Mouse (Mus musculus) small intestine, adult 2 months (tissue): ENCODE data around the gene Tmtc1. TPM values are rescaled to one million over a fixed set of nuclear protein-coding genes. Genes with fewer than 3 reads are reported as not detected.
A peak's percentile ranks its signal among the peaks of the same experiment; 100 is the strongest.

ENCODE experiments used
- H3K27ac ChIP-seq: fragments of 200-500 bp; 2 replicates; pipeline ENCODE4 v1.5.1; 2012; ENCODE audit warnings: low read depth, low read length, control low read depth, inconsistent platforms; ENCODE audit not compliant: insufficient read depth
- H3K27me3 ChIP-seq: fragments of 200-500 bp; 2 replicates; pipeline ENCODE4 v1.6.1; 2012; ENCODE audit warnings: mild to moderate bottlenecking, moderate library complexity, low read length, inconsistent platforms; ENCODE audit not compliant: control insufficient read depth, insufficient read depth
- H3K36me3 ChIP-seq: fragments of 200-500 bp; 2 replicates; pipeline ENCODE4 v1.6.1; 2012; ENCODE audit warnings: mild to moderate bottlenecking, low read length, control low read depth, inconsistent platforms; ENCODE audit not compliant: control insufficient read depth, insufficient read depth
- H3K4me1 ChIP-seq: fragments of 200-500 bp; 2 replicates; pipeline ENCODE4 v1.6.1; 2012; ENCODE audit warnings: low read length, inconsistent platforms, mixed read lengths; ENCODE audit not compliant: control insufficient read depth, insufficient read depth, insufficient read length
- H3K4me3 ChIP-seq: fragments of 200-500 bp; 2 replicates; pipeline ENCODE4 v1.5.1; 2012; ENCODE audit warnings: low read depth, mild to moderate bottlenecking, control low read depth, inconsistent platforms, low read length, moderate library complexity
- CTCF ChIP-seq: fragments of 200-500 bp; IDR thresholded peaks from 2 replicates; pipeline ENCODE4 v1.5.1; 2012; ENCODE audit warnings: low read depth, mild to moderate bottlenecking, control low read depth, inconsistent platforms, low read length, moderate library complexity, mixed read lengths; ENCODE audit not compliant: insufficient replicate concordance, insufficient read length; ENCODE audit errors: extremely low read depth
- POLR2A ChIP-seq: fragments of 200-500 bp; IDR thresholded peaks from 2 replicates; pipeline ENCODE4 v1.6.1; 2012; ENCODE audit warnings: low read depth, mild to moderate bottlenecking, control low read depth, inconsistent platforms, low read length, moderate library complexity
- WGBS: fragments of 180-500 bp; shearing (Covaris S2); methylation state at CpG from one replicate; pipeline ENCODE4 v1.1.7; 2018; 5-methylcytosine and 5-hydroxymethylcytosine counted together
- polyA plus RNA-seq: library from polyadenylated mRNA; depleted of rRNA; stranded (reverse); fragments of >200 nt; gene quantifications from 2 replicates; pipeline ENCODE4 v1.2.3, GENCODE M21; 2012

The Tmtc1 gene
- polyA plus RNA-seq, 1 experiment, result 6.4 TPM

DNA sequence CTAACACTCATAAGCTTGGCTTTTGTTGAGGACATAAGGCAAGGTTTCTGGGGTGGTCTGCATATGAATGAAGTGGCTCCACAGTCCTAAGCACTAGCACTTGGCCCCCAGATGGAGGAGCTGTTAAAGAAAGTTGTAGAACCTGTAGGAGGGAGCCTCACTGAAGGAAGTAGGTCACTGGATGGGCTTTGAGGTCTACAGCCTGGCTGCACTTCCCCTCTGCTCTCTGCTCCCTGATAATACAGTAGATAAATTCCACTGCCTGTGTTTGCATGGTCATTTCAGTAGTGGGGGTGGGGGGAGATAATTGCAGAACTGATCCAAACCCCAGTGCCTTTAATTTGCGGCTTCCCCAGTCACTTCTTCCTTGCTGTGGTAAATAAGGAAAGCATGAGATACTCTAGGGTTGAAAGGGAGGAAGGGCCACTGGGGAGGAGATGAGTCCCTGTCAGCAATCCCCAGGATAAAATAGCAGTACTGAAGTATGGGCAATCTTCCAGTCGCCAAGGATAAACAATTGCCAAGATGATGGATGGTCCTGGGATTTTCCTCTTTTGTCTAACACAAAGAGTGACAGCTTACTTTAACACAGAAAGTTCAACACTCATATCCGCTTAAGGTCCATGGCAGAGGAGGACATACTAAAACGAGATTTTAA is 160.8 kb downstream of the Tmtc1 start:
- peaks cover 10% of the 10 kb centered on the region; the same call in 1 of the 2 replicates for H3K4me1 ChIP-seq
- H3K4me3 ChIP-seq, result no peak overlapping the region
- 72% methylated on average over 4 of the region's 4 CpGs for WGBS
- H3K27ac ChIP-seq, result peak overlapping the region; percentile 42; the same call in 1 of the 2 replicates
- TF ChIP-seq POLR2A (no peak), CTCF (no peak)
- H3K36me3 ChIP-seq, result no peaks in the 10 kb centered on the region
- H3K27me3 ChIP-seq, result no peaks in the 10 kb centered on the region

- H3K27me3 ChIP-seq, result no peaks in the 10 kb centered on the region
- WGBS, result 88% methylated on average over 6 of the region's 6 CpGs
- no peaks in the 10 kb centered on the region for H3K36me3 ChIP-seq
- no peak for TF ChIP-seq CTCF
- no peak for TF ChIP-seq POLR2A
- H3K4me1 ChIP-seq, result peaks cover 6% of the 10 kb centered on the region; the same call in 1 of the 2 replicates
- no peak overlapping the region for H3K4me3 ChIP-seq
- no peak overlapping the region for H3K27ac ChIP-seq
Measured at GRCm38 (mm10) chr6:148279240-148279639, 164.9 kb downstream of the Tmtc1 start.

DNA sequence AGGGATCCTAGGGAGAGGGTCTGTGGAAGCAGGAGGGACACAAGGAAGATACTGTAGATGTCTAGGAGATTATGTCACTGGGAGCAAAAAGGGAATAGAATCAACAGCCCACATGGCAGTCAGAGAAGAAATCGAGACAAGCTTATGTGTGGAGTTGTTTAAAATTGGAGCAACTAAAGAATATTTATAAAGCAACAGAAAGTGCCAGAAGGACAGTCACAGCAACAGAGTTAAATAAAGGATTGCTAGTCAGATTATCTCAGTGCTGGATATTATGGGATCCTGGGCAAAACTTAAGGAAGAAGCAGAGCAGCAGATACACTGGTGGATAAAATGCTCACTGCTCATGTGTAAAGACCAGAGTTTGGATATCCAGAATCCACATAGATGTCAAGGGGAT is 167.8 kb downstream of the Tmtc1 start:
- Histone ChIP-seq H3K27me3 (no peaks in the 10 kb centered on the region), H3K4me3 (no peak overlapping the region), H3K36me3 (no peaks in the 10 kb centered on the region), H3K4me1 (no peaks in the 10 kb centered on the region; the same call in 1 of the 2 replicates), H3K27ac (no peak overlapping the region)
- TF ChIP-seq POLR2A, result no peak
- no peak for TF ChIP-seq CTCF
- 84% methylated on average over 1 of the region's 1 CpGs for whole genome bisulfite sequencing

- no peaks in the 10 kb centered on the region for H3K27me3 ChIP-seq
- H3K36me3 ChIP-seq, result no peaks in the 10 kb centered on the region
- no peak overlapping the region for H3K4me3 ChIP-seq
- H3K4me1 ChIP-seq, result no peaks in the 10 kb centered on the region; the same call in 1 of the 2 replicates
- TF ChIP-seq CTCF (no peak), POLR2A (no peak)
- WGBS, result 70% methylated on average over 4 of the region's 4 CpGs
- H3K27ac ChIP-seq, result no peak overlapping the region
Measured at GRCm38 (mm10) chr6:148275046-148275445, 169.1 kb downstream of the Tmtc1 start.

- H3K27me3 ChIP-seq, result no peaks in the 10 kb centered on the region
- H3K27ac ChIP-seq, result no peak overlapping the region
- TF ChIP-seq POLR2A, result no peak
- no peak for TF ChIP-seq CTCF
- 95% methylated on average over 6 of the region's 6 CpGs for WGBS
- no peaks in the 10 kb centered on the region for H3K36me3 ChIP-seq
- no peak overlapping the region for H3K4me3 ChIP-seq
- H3K4me1 ChIP-seq, result no peaks in the 10 kb centered on the region
Measured at GRCm38 (mm10) chr6:148260729-148261101, 183.5 kb downstream of the Tmtc1 start.

- H3K27me3 ChIP-seq, result no peaks in the 10 kb centered on the region
- H3K4me1 ChIP-seq, result no peaks in the 10 kb centered on the region
- WGBS, result 71% methylated on average over 4 of the region's 4 CpGs
- no peak for TF ChIP-seq CTCF
- TF ChIP-seq POLR2A, result no peak
- no peak overlapping the region for H3K27ac ChIP-seq
- H3K4me3 ChIP-seq, result no peak overlapping the region
- no peaks in the 10 kb centered on the region for H3K36me3 ChIP-seq
Measured at GRCm38 (mm10) chr6:148259979-148260728, 184.0 kb downstream of the Tmtc1 start.

DNA sequence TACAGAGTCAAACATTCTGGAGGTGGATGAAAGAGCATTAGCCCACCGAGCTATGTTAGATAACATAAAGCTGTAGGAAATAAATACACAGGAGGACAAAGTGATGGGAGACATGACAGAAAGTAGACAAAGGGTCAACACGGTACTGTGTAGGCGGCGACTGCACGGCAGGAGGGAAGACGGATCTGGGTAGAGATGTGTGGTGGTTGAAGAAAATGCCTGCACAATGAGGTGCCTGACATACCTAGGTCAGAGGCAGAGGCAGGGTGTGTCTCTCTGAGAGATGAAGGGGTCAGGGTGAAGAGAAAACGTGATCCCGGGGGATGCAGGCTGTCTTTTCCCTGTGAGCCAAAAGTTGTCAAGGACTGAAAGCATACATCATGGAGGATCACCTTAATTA is 185.1 kb downstream of the Tmtc1 start:
- Histone ChIP-seq H3K4me1 (no peaks in the 10 kb centered on the region), H3K36me3 (no peaks in the 10 kb centered on the region), H3K27ac (no peak overlapping the region), H3K27me3 (no peaks in the 10 kb centered on the region), H3K4me3 (no peak overlapping the region)
- TF ChIP-seq CTCF (no peak), POLR2A (no peak)
- WGBS, result 87% methylated on average over 8 of the region's 8 CpGs

DNA sequence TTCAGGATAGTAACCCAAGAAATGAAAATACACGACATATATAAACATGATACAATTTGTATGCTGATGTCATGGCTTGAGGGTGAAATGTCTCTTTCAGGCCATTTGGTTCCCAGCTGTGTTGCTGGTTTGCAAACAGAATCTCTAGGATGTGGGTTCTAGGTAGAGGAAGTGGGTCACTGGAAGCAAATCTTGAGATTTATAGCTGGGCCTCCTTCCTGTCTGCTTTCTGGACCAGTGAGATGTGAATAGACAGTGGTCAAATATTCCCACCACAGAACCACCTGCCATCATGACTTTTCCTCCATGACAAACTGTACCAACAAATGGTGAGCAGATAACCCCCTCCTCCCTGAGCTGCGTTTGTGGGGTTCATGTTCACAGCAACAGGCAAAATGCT is 186.4 kb downstream of the Tmtc1 start:
- no peaks in the 10 kb centered on the region for H3K4me1 ChIP-seq
- H3K4me3 ChIP-seq, result no peak overlapping the region
- H3K36me3 ChIP-seq, result no peaks in the 10 kb centered on the region
- TF ChIP-seq POLR2A (no peak), CTCF (no peak)
- 83% methylated on average over 2 of the region's 2 CpGs for WGBS
- H3K27me3 ChIP-seq, result no peaks in the 10 kb centered on the region
- no peak overlapping the region for H3K27ac ChIP-seq
